Mouse (Mus musculus): ENCODE measurements around the gene Fam184b. TPM values are rescaled to one million over a fixed set of nuclear protein-coding genes. Genes with fewer than 3 reads are reported as not detected.

Fam184b gene
- total RNA-seq, 1 experiment from 2014 or later, result not detected

DNA sequence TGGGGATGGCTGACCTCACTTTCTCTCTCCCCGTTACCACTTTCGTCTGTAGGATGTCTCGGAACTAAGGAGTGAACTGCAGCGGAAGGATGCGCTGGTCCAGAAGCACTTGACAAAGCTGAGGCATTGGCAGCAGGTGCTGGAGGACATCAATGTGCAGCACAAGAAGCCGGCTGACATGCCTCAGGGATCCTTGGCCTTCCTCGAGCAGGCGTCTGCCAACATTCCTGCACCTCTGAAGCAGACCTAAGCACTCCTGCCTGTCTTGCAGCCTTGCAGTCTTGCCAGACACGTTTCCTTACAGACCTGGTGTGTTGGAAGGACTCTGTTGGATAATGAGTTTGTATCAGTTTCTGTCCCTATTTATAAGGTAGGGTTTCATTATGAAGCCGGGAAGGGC is 114.3 kb downstream of the Fam184b start:
- no peak for ATAC-seq (replicated peaks; ENCODE audit: insufficient number of reproducible peaks, low FRiP score, low TSS enrichment, poor library complexity, severe bottlenecking)

DNA sequence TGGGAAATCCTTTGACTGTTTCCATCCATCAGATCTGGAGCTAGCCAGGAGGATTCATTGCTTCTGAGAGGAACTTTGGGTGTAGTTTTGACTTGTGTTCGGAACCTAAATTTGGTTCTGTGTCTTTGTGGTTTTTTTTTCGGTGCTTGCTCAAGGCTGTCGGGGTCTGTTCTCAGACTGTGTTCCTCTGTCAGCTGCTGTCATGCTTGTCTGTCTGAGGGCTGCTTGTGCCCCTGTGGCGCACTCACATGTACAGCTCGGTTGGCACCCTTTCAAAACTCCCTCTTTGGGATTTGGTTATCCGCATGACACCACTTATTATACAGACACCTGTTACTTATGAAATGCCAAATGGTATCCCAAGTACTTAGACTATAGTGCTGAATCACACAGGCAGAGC is 117.8 kb downstream of the Fam184b start:
- no peak for ATAC-seq (replicated peaks; ENCODE audit: insufficient number of reproducible peaks, low FRiP score, low TSS enrichment, poor library complexity, severe bottlenecking)

DNA sequence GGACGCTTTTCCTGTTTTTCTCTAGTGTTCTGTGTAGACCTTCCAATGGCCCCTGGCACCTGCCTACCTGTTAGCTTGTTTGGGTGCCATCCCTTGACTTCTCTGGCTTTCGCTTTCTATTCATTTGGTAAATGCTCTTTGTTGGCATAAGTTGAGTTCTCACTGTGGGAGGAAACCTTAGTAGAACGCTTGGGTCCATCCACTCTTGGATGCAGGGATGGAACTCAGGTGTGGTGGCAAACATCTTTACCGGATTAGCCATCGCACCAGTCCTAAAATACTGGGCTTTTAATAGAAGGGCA is 118.7 kb downstream of the Fam184b start:
- ATAC-seq (replicated peaks; ENCODE audit: insufficient number of reproducible peaks, low FRiP score, low TSS enrichment, poor library complexity, severe bottlenecking), result no peak

DNA sequence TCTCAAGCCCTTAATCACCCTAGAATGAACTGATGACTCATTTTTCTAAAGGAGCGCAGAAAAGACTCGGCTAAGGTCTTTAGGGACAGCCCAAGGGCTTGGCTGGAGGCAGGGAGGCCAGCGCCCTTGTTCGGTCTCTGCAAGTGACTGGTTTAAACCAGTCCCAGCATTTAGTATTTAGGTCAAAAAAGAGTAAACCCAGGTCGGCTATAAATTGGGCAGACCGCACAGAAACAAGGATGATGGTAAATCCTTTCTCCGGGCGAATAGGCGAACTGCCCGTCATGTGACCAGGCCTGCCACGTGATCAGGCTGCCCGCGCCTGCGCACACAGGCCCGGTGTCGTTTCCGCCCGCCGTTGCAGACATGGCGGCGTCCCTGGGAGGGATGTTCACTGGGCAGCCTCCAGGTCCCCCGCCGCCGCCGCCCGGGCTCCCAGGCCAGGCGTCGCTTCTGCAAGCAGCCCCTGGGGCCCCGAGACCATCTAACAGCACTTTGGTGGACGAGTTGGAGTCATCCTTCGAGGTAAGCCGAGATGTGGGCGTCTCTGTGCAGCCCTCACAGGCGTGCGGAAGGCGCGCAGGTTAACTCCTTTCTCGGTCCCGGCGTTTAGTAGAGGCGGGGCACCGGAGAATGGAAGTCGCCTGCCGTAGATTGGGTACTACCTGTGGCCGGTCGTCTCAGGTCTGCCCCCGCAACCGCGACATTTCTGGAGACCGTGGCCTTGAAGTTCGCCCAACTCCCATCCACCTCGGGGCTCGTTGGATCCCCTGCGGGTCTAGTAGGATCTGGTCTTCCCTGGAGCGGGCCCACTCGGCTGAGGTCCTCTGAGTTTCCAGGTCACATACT is 119.2 kb downstream of the Fam184b start, which contains the start of gene Med28:
Med28 (plus strand) TSS at position 270 of the 849 bp plus-strand sequence.
- peak; percentile 76 for ATAC-seq (replicated peaks; ENCODE audit: insufficient number of reproducible peaks, low FRiP score, low TSS enrichment, poor library complexity, severe bottlenecking)

DNA sequence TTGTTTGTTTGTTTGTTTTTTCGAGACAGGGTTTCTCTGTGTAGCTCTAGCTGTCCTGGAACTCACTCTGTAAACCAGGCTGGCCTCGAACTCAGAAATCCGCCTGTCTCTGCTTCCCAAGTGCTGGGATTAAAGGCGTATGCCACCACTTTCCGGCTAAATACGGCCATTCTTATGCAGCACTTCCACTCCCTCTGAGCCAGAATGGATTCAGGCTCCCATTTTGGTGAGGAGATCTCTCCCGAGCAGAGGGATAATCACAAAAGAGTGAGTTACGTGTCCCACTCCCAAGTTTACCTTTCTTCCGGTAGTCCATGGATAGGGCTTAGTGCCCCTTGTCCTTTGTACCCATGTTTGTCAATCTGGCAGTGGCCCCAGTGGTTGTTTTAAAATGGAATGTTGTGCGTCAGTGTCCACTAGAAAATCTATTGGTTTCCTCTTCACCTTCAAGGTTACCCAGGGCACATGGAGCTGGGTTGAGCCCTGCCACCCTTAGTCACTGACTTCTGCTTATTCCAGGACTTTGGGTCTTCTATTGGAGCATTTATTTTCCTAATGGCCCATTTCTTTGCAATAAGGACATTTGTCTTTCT is 124.2 kb downstream of the Fam184b start:
- no peak for ATAC-seq (replicated peaks; ENCODE audit: insufficient number of reproducible peaks, low FRiP score, low TSS enrichment, poor library complexity, severe bottlenecking)

DNA sequence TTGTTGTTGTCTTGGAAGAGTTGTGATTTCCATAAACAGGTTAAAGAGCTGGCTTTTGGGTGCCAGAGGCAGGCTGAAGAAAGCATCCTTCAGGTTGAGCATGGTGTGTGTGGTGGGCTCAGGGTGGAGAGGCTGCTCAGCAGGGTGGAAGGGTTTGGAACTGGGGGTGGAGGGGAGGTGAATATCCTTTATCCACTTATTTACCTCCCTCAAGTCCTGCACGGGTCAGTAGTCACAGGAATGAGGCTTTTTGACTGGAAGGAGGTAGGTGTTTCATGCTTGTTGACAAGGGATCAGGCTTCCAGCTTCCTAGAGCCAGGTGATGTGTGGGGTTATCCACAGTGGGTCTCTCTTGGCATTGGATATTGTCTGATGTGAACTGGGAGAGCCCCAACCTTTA is 124.8 kb downstream of the Fam184b start:
- ATAC-seq (replicated peaks; ENCODE audit: insufficient number of reproducible peaks, low FRiP score, low TSS enrichment, poor library complexity, severe bottlenecking), result no peak

DNA sequence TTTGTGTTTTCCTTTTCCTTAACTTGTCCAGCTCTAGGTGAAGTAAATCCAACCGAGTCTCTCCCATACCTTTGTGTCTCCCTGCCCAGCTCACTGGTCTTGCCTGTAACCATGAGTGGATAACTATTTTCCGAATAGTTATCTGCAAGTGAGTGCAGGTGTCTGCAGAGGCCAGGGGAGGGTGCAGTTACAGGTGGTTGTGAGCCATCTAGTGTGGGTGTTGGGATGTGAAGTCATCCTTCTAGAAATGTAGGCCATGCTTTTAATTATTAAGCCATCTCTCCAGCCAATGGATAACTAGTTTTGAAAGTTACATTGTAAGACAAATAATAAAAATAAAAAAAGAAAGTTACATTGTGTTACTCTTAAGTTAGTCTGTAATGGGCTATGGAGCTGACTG is 125.9 kb downstream of the Fam184b start:
- ATAC-seq (replicated peaks; ENCODE audit: insufficient number of reproducible peaks, low FRiP score, low TSS enrichment, poor library complexity, severe bottlenecking), result no peak

DNA sequence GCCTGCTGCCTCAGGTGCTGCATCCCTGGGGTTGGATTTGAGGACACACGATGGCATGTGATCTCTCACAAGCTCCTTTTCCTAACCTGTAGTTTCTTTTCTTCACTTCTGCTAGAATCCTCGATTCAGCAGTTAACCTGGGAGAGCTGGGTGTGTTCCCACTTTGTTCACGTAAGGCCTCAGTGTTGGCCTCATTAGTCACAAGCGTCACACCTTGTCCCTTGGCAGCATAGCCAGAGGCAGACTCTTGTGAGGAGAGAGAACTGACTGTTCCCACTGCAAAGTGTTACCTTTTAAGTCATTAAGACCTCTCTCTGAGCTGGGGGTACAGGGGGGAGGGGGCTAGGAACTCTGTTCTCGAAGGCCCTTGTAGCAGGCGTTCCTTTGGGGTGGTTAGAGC is 126.5 kb downstream of the Fam184b start:
- ATAC-seq (replicated peaks; ENCODE audit: insufficient number of reproducible peaks, low FRiP score, low TSS enrichment, poor library complexity, severe bottlenecking), result no peak

DNA sequence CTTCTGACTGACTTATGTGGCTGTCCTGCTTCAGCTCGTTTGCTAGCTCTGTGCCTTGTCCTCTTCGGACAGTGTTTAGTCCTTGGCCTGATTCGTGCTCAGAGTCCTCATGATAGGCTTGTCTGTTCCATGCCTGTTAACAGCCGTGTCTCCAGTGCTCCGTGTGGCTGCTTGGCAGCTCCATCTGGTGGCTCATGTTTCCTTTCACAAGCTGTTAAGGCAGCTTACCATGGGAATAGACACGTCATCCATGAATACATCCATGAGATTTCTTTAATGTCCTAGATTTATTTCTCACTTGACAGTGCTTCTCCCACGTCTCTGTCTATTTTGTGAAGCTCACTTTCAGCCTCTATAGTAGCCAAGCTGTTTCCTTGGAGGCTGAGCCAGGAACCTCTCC is 129.3 kb downstream of the Fam184b start:
- ATAC-seq (replicated peaks; ENCODE audit: insufficient number of reproducible peaks, low FRiP score, low TSS enrichment, poor library complexity, severe bottlenecking), result no peak

DNA sequence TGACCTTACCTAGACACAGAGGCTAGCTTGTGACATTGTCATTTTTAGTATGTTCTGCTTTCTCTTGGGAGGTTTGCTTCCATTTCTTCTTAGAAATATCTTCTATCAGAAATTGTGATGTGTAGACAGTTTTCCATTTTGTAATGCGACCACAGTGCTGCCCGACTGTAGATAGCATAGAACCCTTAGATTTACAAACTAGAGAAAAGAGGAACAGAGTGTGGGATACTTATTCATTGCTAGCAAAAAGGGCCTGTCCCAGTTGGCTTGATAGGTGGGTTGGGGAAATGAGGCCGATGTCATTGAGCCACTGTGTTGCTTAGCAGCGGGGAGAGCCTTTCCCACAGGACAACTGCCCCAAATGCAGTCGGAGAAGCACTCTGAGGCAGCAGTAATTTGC is 141.8 kb downstream of the Fam184b start:
- ATAC-seq (replicated peaks; ENCODE audit: insufficient number of reproducible peaks, low FRiP score, low TSS enrichment, poor library complexity, severe bottlenecking), result no peak

DNA sequence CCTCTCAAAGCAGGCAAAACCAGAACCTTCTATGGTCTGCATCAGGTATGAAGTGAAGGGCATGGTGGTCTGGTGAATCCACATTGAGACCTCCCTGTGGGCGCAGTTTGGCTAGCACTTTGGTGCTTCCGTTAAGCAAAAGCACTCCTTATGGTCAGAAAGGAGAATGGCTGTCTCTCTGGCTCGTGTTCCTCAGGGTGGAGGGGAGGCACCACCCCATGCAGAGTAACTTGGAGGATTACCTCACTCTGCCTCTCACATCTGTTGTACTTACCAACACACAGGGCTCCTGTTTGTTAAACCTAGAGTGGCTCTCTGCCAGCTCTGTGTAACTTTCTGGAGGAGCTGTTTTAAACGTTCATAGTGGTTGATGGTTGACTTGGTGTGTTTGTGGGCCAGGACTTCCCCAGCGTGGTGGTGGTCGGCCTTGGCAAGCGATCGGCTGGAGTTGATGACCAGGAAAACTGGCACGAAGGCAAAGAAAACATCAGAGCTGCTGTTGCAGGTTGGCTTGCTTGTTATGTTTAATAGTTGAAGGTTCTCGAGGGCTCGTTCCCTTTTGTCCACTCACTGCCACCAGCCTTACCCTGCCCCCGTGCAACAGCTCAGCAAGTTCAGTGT is 142.4 kb downstream of the Fam184b start:
- no peak for ATAC-seq (replicated peaks; ENCODE audit: insufficient number of reproducible peaks, low FRiP score, low TSS enrichment, poor library complexity, severe bottlenecking)

DNA sequence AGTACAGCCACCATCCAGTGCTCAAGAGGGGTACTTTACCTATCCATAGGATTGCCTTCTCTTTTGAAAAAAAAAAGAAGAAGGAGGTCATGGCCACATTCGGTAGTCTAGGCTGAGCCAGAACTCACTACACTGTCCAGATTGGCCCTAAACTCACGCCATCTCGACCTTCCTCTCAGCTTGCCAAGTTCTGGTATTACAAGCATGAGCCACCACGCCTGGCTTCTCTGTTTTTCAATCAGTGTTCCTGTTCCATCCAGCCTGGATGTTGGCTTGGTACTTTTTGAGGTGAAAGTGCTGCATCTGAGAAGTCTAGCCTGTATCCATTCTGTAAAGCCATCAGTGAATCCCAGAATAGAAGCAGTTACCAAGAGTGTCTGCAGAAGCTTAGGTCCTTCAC is 142.9 kb downstream of the Fam184b start:
- no peak for ATAC-seq (replicated peaks; ENCODE audit: insufficient number of reproducible peaks, low FRiP score, low TSS enrichment, poor library complexity, severe bottlenecking)

DNA sequence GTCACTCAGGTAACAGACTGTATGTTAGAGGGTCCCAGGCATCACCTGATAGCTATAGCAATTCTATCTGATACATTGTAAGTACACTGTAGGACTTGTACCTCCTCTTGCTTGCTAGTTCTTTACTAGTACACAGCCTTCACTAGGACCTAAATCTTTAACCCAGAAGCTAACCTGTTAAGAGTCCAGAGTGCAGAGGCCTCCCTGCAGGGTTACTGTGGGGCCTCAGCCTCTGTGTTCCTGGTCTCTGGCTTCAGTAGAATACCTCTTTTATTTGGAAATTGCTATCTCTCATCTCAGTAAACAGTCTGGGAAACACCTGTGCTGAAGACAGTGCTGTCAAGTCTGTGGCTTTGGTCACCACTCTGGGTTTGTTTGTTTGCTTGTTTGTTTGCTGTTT is 143.4 kb downstream of the Fam184b start:
- ATAC-seq (replicated peaks; ENCODE audit: insufficient number of reproducible peaks, low FRiP score, low TSS enrichment, poor library complexity, severe bottlenecking), result no peak

DNA sequence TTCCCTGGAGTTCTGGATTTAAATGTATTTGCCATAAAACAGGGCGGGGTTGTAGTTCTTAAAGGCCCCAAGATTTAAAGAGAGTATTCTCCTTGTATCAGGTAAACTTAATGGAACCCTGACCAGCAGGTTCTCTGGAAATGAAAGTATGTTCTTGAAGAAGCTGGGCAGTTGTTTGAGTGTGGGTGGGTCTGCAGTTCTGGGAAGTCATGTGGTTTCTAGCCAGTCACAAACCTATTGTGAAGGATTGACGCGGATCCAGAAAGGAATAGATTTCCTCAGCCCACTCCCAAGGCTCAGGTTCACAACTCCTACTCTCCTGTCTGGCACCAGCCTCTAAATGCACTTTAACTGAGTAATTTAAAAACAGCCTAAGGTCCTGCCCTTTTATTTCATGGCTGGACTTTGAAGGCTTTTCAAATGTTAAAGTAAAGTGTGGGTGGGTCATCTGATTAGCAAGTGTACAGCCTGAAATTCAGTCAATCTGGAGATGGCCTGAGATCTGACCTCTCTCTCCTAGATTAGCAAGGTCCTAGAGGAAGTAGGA is 143.9 kb downstream of the Fam184b start:
- ATAC-seq (replicated peaks; ENCODE audit: insufficient number of reproducible peaks, low FRiP score, low TSS enrichment, poor library complexity, severe bottlenecking), result no peak

DNA sequence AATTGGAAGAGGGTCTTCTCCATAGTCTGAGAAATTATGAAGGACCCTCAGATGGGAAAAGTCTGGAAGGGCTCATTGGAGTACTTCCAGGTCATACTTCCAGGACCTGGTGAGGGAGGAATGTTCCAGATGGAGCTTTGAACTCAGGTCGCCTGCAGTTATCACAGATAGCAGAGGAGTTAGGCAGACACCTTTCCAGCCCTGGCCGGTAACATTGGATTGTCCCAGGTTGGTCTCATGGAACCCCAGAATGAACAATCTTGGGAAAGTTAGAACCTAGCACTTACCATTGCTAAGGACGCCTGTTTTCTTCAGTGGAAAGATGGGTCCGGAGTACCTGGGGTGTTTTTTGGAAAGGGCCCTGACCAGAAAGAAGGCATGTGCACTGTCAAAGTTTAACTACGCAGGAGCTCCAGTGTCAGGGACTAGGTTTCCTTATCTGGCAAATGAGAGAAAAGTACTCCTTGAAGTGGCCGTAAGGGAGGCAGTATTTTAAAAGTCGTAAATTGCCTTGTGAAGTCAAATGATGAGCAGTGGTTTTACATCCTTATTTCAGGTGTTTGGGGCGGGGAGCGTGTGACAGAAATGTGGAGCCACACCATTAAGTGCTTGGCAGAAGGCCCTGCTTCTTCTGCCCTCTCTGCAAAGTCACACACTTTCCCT is 145.2 kb downstream of the Fam184b start:
- ATAC-seq (replicated peaks; ENCODE audit: insufficient number of reproducible peaks, low FRiP score, low TSS enrichment, poor library complexity, severe bottlenecking), result no peak

DNA sequence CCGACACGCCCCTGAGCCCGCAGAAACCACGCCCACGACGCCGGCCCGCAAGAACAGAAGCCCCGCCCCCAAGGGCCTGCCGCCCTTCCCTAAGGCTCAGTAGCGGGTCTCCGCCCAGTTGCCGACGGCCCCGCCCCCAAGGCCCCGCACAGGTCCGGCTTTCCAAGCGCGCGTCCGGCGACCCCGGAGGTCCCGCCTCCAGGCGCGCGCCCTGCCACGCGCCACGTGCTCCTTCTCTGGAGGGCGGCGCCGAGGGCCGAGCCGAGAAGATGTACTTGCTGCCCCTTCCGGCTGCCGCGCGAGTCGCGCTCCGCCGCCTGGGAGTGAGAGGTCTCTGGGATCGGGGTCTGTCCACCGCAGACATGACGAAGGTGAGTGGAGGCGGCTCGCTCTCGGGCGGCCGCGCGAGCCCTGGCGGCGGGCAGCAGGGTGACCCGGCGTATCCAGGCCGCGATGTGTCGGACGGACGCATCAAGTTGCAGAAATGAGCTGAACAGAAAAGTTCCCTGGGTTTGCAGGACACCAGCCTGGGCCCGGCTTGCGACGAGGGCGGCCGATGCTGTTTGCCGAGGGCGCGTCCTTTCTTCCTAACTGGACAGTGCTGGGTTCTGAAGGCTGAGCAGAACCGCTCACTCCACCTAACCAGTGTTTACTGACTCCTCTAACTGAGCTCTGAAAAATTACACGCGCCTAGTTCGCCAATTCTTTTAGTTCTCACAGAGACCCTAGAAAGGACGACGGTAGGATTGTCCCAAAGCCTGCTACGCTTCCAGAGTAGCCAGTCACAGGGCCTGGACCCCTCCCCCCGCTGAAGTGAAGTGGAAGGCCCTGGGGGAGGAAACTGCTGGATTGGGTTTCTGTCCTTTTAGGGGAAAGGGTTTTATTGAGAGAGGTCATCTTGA is 146.0 kb downstream of the Fam184b start, which contains the start of gene Lap3:
Lap3 (plus strand) TSS at position 184 of the 902 bp plus-strand sequence.
- peak; percentile 84 for ATAC-seq (replicated peaks; ENCODE audit: insufficient number of reproducible peaks, low FRiP score, low TSS enrichment, poor library complexity, severe bottlenecking)

DNA sequence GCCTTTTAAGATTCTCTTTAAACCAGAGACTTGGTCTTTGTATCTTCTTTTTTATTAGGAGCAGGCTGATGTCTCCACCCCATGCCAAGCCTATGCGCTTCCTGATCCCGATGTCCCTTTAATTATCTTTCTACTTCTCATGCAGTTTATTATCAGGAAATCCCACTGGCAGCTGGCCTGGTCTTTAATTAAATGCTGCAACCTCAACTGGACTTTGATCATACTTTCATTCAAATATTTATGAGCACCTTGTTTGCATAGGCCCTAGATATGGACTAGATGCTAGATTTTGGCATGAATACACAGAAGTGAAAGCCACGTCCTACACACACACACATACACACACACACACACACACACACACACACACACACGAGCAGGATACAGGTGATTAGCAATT is 147.6 kb downstream of the Fam184b start:
- ATAC-seq (replicated peaks; ENCODE audit: insufficient number of reproducible peaks, low FRiP score, low TSS enrichment, poor library complexity, severe bottlenecking), result no peak

DNA sequence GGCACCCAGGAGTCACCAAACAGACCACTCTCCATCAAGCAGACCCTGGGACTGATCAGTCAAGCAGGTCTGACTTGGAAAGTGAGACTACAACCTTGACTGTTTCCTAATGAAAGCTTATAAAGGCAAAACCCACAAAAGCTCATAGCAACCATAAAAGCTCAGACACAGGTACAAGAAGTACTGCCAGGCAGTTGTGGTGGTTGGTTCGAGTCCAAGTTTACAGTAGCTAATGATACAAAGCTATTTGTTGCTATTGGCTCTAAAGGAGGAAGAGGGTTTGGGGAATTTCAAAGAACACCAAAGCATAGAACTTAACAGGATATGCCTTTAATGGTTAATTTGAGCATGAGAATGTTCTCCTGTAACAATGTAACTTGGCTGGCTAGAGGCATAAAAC is 155.8 kb downstream of the Fam184b start:
- ATAC-seq (replicated peaks; ENCODE audit: insufficient number of reproducible peaks, low FRiP score, low TSS enrichment, poor library complexity, severe bottlenecking), result no peak

Data from monocyte, adult 5-6 weeks (primary cell).